In the genomic region with DNA sequence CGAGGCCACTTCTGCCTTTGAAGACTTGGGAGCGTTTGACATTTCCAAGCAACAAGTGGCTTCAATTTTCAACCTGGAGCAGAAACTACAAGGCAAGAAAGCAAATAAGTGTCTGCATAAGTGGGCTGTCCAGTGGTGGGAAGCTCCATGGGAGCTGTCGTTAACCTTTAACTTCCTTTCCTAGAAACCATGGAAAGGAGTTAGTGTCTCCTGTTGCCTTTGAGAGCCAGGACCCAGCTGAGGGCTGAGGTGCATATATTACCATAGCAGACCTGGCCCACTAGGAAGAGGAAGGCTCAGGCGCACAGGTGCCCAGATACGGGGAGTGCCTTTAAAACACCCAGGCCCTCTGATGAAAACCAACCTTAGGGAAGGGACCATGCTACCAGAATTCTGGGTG, we compare ENCODE assay signal across 19 mouse cellular contexts. TPM values are rescaled to one million over a fixed set of nuclear protein-coding genes. Genes with fewer than 3 reads are reported as not detected.
DNase-seq lines count a peak whose midpoint lies in the region; ATAC-seq and TF ChIP-seq lines count a peak whose summit lies in the region.
"Had no signal": no experiment of that assay in that cellular context is flagged by ENCODE, and none has a peak within 500 bp of the region (broad histone marks: within the 10 kb centered on the region; RNA-seq: fewer than 3 reads in every experiment).

No protein-coding gene starts in this region.

- ATAC-seq in heart, embryonic 13.5 days (ENCODE audit: extremely low read depth, insufficient number of reproducible peaks, low FRiP score, low TSS enrichment) = no peak
- ATAC-seq in liver, embryonic 15.5 days (ENCODE audit: insufficient read depth) = no peak

- H3K4me3 ChIP-seq in heart, embryonic 13.5 days = no peak overlapping the region
- no peak overlapping the region for H3K4me3 ChIP-seq in heart, adult 2 months
- H3K4me3 ChIP-seq in liver, embryonic 15.5 days (replicated peaks) = peak overlapping the region; percentile 25
- H3K4me3 ChIP-seq: embryonic facial prominence, embryonic 10.5 days; forebrain, embryonic 12.5 days; midbrain, embryonic 12.5 days had no signal

- intact Hi-C loops in heart, adult 2 months (cut with DNase I) = no loop called here

- no peaks in the 10 kb centered on the region for H3K27me3 ChIP-seq in heart, embryonic 13.5 days (replicated peaks)
- H3K27me3 ChIP-seq in heart, adult 2 months (ENCODE audit: control insufficient read depth, insufficient read depth, low read length) = peaks cover 2% of the 10 kb centered on the region; the same call in 1 of the 2 replicates
- no peaks in the 10 kb centered on the region; the same call in 1 of the 2 replicates for H3K27me3 ChIP-seq in liver, embryonic 15.5 days
- H3K27me3 ChIP-seq: forebrain, embryonic 12.5 days; midbrain, embryonic 12.5 days had no signal

- TF ChIP-seq EP300 in heart, adult 2 months (IDR thresholded peaks at IDR 0.05; ENCODE audit: insufficient read depth, low read depth, low read length) = no peak

- H3K9ac ChIP-seq in heart, embryonic 13.5 days = peak overlapping the region; percentile 56
- H3K9ac ChIP-seq in heart, adult 2 months (ENCODE audit: low read depth, low read length) = no peak overlapping the region
- no peak overlapping the region for H3K9ac ChIP-seq in liver, embryonic 15.5 days
- H3K9ac ChIP-seq: forebrain, embryonic 12.5 days; midbrain, embryonic 12.5 days had no signal

- H3K9me3 ChIP-seq in heart, embryonic 13.5 days = no peaks in the 10 kb centered on the region
- no peaks in the 10 kb centered on the region for H3K9me3 ChIP-seq in liver, embryonic 15.5 days (replicated peaks)
- H3K9me3 ChIP-seq: embryonic facial prominence, embryonic 10.5 days; forebrain, embryonic 12.5 days; midbrain, embryonic 12.5 days had no signal

- TF ChIP-seq POLR2A in heart, adult 2 months (IDR thresholded peaks at IDR 0.05; ENCODE audit: insufficient read depth, low read depth, low read length) = no peak

- DNase-seq in heart, adult 2 months = no peak
- peak; percentile 34 to 59 for DNase-seq in kidney, adult 8-10 months
- peak; percentile 26 for DNase-seq in kidney, postnatal 10 days
- DNase-seq in embryo, embryonic 10.5 days (ENCODE audit: low spot score) = no peak
- no peak for DNase-seq in embryo, embryonic 9.5 days (ENCODE audit: extremely low spot score)
- DNase-seq: adrenal gland, postnatal 25 days; B cell, adult 2 months; cerebellum, adult 11 months; cerebellum, postnatal 36 days; gastrocnemius, postnatal 10 days; lung, adult 2 months; thymus, adult 2 months had no signal

- peaks cover 9% of the 10 kb centered on the region for H3K4me1 ChIP-seq in heart, embryonic 13.5 days
- H3K4me1 ChIP-seq in heart, adult 2 months (ENCODE audit: control insufficient read depth, insufficient read depth, low read length) = no peaks in the 10 kb centered on the region
- H3K4me1 ChIP-seq in liver, embryonic 15.5 days (replicated peaks) = peaks cover 16% of the 10 kb centered on the region
- H3K4me1 ChIP-seq: embryonic facial prominence, embryonic 10.5 days; midbrain, embryonic 12.5 days had no signal

- H3K4me2 ChIP-seq in heart, embryonic 13.5 days = peak overlapping the region; percentile 55
- peak overlapping the region; percentile 55 for H3K4me2 ChIP-seq in liver, embryonic 15.5 days
- H3K4me2 ChIP-seq: forebrain, embryonic 12.5 days; midbrain, embryonic 12.5 days had no signal

- TF ChIP-seq CTCF in heart, adult 2 months (IDR thresholded peaks at IDR 0.05) = no peak

- WGBS in heart, embryonic 13.5 days = 64% methylated on average over 5 of the region's 5 CpGs
- 64% methylated on average over 5 of the region's 5 CpGs for WGBS in heart, adult 2 months
- WGBS in liver, embryonic 15.5 days (ENCODE audit: insufficient replicate concordance) = 60% methylated on average over 5 of the region's 5 CpGs

- no peaks in the 10 kb centered on the region for H3K79me2 ChIP-seq in heart, adult 2 months (replicated peaks; ENCODE audit: control insufficient read depth, insufficient read depth, low read length)

- no peaks in the 10 kb centered on the region for H3K36me3 ChIP-seq in heart, embryonic 13.5 days
- no peaks in the 10 kb centered on the region for H3K36me3 ChIP-seq in heart, adult 2 months (ENCODE audit: control insufficient read depth, insufficient read depth, low read length)
- H3K36me3 ChIP-seq in liver, embryonic 15.5 days (replicated peaks) = no peaks in the 10 kb centered on the region
- H3K36me3 ChIP-seq: embryonic facial prominence, embryonic 10.5 days; forebrain, embryonic 12.5 days; midbrain, embryonic 12.5 days had no signal

- no peak overlapping the region for H3K27ac ChIP-seq in heart, embryonic 13.5 days (replicated peaks)
- H3K27ac ChIP-seq in heart, adult 2 months = no peak overlapping the region
- H3K27ac ChIP-seq in liver, embryonic 15.5 days (replicated peaks) = no peak overlapping the region
- H3K27ac ChIP-seq: embryonic facial prominence, embryonic 10.5 days; forebrain, embryonic 12.5 days; midbrain, embryonic 12.5 days had no signal

RNA-seq across cellular contexts. Expression of a gene that starts 4.7 kb away (rescaled TPM):
- polyA plus RNA-seq in heart, embryonic 13.5 days (2015; fragmentation: Nextera tagmentation; extraction: Ambion mirVana) = 9.3 and 10.1 TPM in 2 replicates
- total RNA-seq in heart, adult 2 months (2021) = 10 to 100 TPM; 17.3 TPM
- 13.7 and 16.4 TPM in 2 replicates for polyA plus RNA-seq in heart, adult 2 months (2012; rRNA removed)
- polyA plus RNA-seq in liver, embryonic 15.5 days (2015; fragmentation: Nextera tagmentation; extraction: Ambion mirVana) = 2.9 and 3.3 TPM in 2 replicates

RNA-seq across cellular contexts. Expression of a gene that starts 46.4 kb away (rescaled TPM):
- polyA plus RNA-seq in heart, embryonic 13.5 days (2015; fragmentation: Nextera tagmentation; extraction: Ambion mirVana) = 2.2 and 2.3 TPM in 2 replicates
- total RNA-seq in heart, adult 2 months (2021) = under 1 TPM; 0.25 to 0.50 TPM
- polyA plus RNA-seq in heart, adult 2 months (2012; rRNA removed) = 0.26 and 0.43 TPM in 2 replicates
- 11.2 and 14.1 TPM in 2 replicates for polyA plus RNA-seq in liver, embryonic 15.5 days (2015; fragmentation: Nextera tagmentation; extraction: Ambion mirVana)
- total RNA-seq: hematopoietic stem cell, adult 5-6 weeks; monocyte, adult 5-6 weeks had no signal

RNA-seq across cellular contexts. Expression of a gene that starts 54.1 kb away (rescaled TPM):
- 242 and 287 TPM in 2 replicates for polyA plus RNA-seq in heart, embryonic 13.5 days (2015; fragmentation: Nextera tagmentation; extraction: Ambion mirVana)
- total RNA-seq in heart, adult 2 months (2021) = 100 to 1,000 TPM; 212 to 223 TPM
- polyA plus RNA-seq in heart, adult 2 months (2012; rRNA removed) = 232 and 374 TPM in 2 replicates
- polyA plus RNA-seq in liver, embryonic 15.5 days (2015; fragmentation: Nextera tagmentation; extraction: Ambion mirVana) = 166 and 172 TPM in 2 replicates

Comparison
In these comparisons a context has a peak if more than half of its experiments do, and no peak if none do; other contexts are left out.
1. DNase-seq: peak in kidney, adult 8-10 months (2 of 2) and kidney, postnatal 10 days (single experiment); none in heart, adult 2 months (0 of 2), embryo, embryonic 10.5 days (single experiment) and embryo, embryonic 9.5 days (single experiment).